Mouse (Mus musculus) forebrain, postnatal 0 days (tissue): ENCODE data around the gene Ogfod2. TPM values are rescaled to one million over a fixed set of nuclear protein-coding genes. Genes with fewer than 3 reads are reported as not detected.
A peak's percentile ranks its signal among the peaks of the same experiment; 100 is the strongest.

ENCODE experiments used
- ATAC-seq: fragments of 200-750 bp; cut with Nextera tagmentation; 2 replicates; pipeline ENCODE4 v1.8.0; 2017; ENCODE audit warnings: mild to moderate bottlenecking, moderate library complexity
- DNase-seq: peaks from one replicate; pipeline ENCODE4 v3.0.0-alpha.2; 2015
- H3K27ac ChIP-seq: fragments of 300-500 bp; sonication (generic); 2 replicates; pipeline ENCODE4 v1.5.1; 2014; ENCODE audit warnings: low read depth, mild to moderate bottlenecking, antibody characterized with exemption, low read length, moderate library complexity, mixed read lengths
- H3K27me3 ChIP-seq: fragments of 300-500 bp; sonication (generic); 2 replicates; pipeline ENCODE4 v1.6.1; 2014; ENCODE audit warnings: mild to moderate bottlenecking, low read length, mixed read lengths; ENCODE audit not compliant: insufficient read depth
- H3K36me3 ChIP-seq: fragments of 300-500 bp; sonication (generic); 2 replicates; pipeline ENCODE4 v1.6.1; 2014; ENCODE audit warnings: mild to moderate bottlenecking, moderate library complexity; ENCODE audit not compliant: insufficient read depth
- H3K4me1 ChIP-seq: fragments of 300-500 bp; sonication (generic); 2 replicates; pipeline ENCODE4 v1.6.1; 2014; ENCODE audit warnings: antibody characterized with exemption; ENCODE audit not compliant: insufficient read depth
- H3K4me2 ChIP-seq: fragments of 300-500 bp; sonication (generic); 2 replicates; pipeline ENCODE4 v1.6.1; 2014; ENCODE audit warnings: low read depth, mild to moderate bottlenecking, moderate library complexity
- H3K4me3 ChIP-seq: fragments of 300-500 bp; sonication (generic); 2 replicates; pipeline ENCODE4 v1.5.1; 2014; ENCODE audit warnings: low read depth, low read length, mixed read lengths
- H3K9ac ChIP-seq: fragments of 300-500 bp; sonication (generic); 2 replicates; pipeline ENCODE4 v1.6.1; 2014; ENCODE audit warnings: mild to moderate bottlenecking
- H3K9me3 ChIP-seq: fragments of 300-500 bp; sonication (generic); 2 replicates; pipeline ENCODE4 v1.6.1; 2016; ENCODE audit warnings: low read length
- CTCF ChIP-seq: sonication (generic); IDR thresholded peaks from 2 replicates; pipeline ENCODE4 v1.5.1; 2016; ENCODE audit warnings: antibody characterized with exemption, control low read depth, low read depth
- WGBS: fragments of 180-500 bp; shearing (Covaris S2); extraction: QIAGEN DNeasy Blood & Tissue Kit; methylation state at CpG from one replicate; pipeline ENCODE4 v1.1.7; 2014; 5-methylcytosine and 5-hydroxymethylcytosine counted together
- polyA plus RNA-seq: library from polyadenylated mRNA; unstranded; fragments of >200 nt; fragmentation: Nextera tagmentation; extraction: Ambion mirVana; gene quantifications from 2 replicates; pipeline ENCODE4 v1.2.1, GENCODE M21; 2015
- total RNA-seq: library from RNA; depleted of rRNA; stranded (reverse); fragments of >200 nt; gene quantifications from 2 replicates; pipeline ENCODE4 v1.2.3, GENCODE M21; 2014

The Ogfod2 gene
- total and polyA plus RNA-seq, 2 experiments from 2014 or later: 40.7 to 56.0 TPM

DNA sequence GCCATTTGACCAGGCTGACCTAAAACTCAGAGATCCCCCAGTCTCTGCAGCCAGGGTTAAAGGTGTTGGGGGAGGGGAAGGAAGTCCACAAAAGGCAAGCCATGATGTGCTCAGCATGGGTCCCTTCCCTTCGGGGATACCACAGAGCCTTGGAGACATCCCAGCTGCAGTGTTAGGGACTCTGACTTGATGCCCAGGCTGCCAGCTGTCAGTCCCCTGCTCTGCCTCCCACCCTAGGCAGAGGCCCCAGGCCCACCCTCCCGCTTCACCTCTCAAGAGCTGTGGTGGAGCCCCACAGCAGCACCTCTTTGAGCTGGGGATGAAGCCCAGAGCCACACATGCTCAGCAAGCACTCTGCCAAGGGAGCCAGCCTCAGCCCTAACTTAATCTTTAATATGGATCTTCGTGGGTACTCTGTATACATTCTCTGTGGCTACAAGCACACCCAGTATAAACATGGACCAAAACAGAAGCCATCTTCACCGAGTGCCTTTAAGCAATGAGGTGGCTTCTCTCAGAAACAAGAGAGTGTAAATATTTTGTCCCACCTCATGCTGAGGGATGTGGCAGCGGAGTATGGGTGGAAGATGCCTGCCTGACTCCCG is 34.1 kb upstream of the Ogfod2 start:
- no peak for TF ChIP-seq CTCF
- H3K36me3 ChIP-seq: no peaks in the 10 kb centered on the region; the same call in 1 of the 2 replicates
- H3K27ac ChIP-seq: peak overlapping the region; percentile 75
- WGBS: 45% methylated on average over 6 of the region's 6 CpGs
- H3K9ac ChIP-seq: 0 out of 2 replicates have a peak overlapping the region, but pooled peaks have one; percentile 22
- DNase-seq: peak; percentile 13
- H3K9me3 ChIP-seq: no peaks in the 10 kb centered on the region
- ATAC-seq: no peak
- no peak overlapping the region for H3K4me3 ChIP-seq
- H3K4me2 ChIP-seq: 0 out of 2 replicates have a peak overlapping the region, but pooled peaks have one; percentile 6
- no peaks in the 10 kb centered on the region for H3K27me3 ChIP-seq
- H3K4me1 ChIP-seq: peaks cover 9% of the 10 kb centered on the region; the same call in 1 of the 2 replicates

DNA sequence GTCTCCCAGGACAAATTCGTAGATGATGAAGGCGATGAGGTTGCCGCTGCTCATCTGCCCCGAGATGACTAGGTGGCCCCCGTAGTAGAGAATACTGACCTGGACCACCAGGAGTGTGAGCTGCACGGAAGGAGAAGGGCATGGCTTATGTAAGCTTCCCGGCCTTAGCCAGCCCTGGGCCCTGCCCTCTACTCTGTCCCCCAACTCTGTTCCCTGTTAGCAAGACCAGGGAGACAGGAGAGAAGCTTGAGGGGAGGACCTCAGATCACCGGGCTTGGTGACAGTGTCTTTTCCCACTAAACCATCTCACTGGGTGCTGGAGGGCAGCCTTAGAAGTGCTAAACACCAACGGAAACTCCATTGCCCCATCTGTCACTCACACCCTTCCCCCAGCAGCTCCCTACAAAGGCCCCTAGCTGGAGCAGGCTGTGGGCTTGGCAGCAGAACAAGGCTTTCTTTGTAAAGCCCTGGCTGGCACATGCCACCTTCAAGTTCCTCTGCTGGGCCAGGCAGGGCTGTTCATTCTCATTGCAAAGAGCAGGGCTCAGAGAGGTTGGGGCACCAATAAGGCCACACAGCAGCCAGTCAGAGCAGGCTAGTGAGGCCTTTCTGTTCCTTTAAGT is 33.2 kb upstream of the Ogfod2 start:
- no peaks in the 10 kb centered on the region for H3K9me3 ChIP-seq
- H3K4me2 ChIP-seq: no peak overlapping the region
- TF ChIP-seq CTCF: no peak
- no peaks in the 10 kb centered on the region; the same call in 1 of the 2 replicates for H3K36me3 ChIP-seq
- no peak overlapping the region for H3K4me3 ChIP-seq
- H3K27me3 ChIP-seq: no peaks in the 10 kb centered on the region
- DNase-seq (peak; percentile 86), ATAC-seq (peak; percentile 94)
- H3K4me1 ChIP-seq: peaks cover 9% of the 10 kb centered on the region; the same call in 1 of the 2 replicates
- peak overlapping the region; percentile 75 for H3K27ac ChIP-seq
- WGBS: 33% methylated on average over 9 of the region's 9 CpGs
- peak overlapping the region; percentile 22; the same call in 1 of the 2 replicates for H3K9ac ChIP-seq

DNA sequence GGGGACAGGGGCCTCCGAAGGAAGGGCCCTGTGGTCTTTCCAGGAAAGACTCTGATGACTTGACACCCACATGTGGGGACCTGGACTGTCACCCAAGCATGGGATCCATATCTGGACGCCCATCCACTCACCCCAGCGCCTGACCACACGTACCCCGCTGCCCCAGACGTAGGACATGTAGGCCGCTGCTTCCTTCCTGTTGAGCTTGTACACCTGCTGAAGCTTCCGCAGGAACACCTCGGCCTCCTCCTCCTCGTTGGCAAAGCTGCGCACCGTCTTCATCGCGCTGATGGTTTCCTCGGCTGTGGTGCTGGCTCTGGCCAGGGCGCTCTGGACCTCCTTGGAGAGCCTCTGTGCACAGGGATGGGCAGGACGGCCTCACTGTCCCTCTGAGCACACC is 32.2 kb upstream of the Ogfod2 start:
- DNase-seq: no peak
- no peak overlapping the region for H3K4me3 ChIP-seq

DNA sequence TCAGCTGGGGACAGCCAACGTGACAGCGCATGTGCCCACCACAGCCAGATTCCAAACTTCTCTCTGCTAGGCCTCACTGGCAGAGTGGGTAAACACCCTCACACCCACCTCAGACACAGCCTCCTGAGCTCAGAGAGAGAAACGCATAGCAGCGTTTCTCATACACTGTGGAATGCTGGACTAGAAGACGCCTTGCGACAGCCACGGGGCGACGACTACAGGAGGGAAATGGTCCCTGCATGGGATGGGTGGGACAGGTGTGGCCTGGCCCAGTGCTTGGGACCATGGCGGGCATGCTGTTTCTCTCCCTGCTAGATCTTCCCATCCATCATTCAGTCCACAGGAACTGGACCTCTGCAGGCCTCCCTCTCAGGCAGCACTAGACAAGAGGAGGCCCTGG is 29.6 kb upstream of the Ogfod2 start:
- H3K27me3 ChIP-seq: no peaks in the 10 kb centered on the region
- DNase-seq (no peak), ATAC-seq (no peak)
- H3K4me3 ChIP-seq: no peak overlapping the region
- peaks cover 9% of the 10 kb centered on the region; the same call in 1 of the 2 replicates for H3K4me1 ChIP-seq
- no peak overlapping the region for H3K9ac ChIP-seq
- 88% methylated on average over 10 of the region's 10 CpGs for WGBS
- no peak overlapping the region for H3K27ac ChIP-seq
- no peaks in the 10 kb centered on the region for H3K9me3 ChIP-seq
- H3K36me3 ChIP-seq: no peaks in the 10 kb centered on the region
- no peak for TF ChIP-seq CTCF
- no peak overlapping the region for H3K4me2 ChIP-seq

More for the DNA sequence above, 32.2 kb upstream of the Ogfod2 start:
- H3K27me3 ChIP-seq: no peaks in the 10 kb centered on the region
- H3K9ac ChIP-seq: no peak overlapping the region
- ATAC-seq: no peak
- no peak overlapping the region for H3K27ac ChIP-seq
- peaks cover 9% of the 10 kb centered on the region; the same call in 1 of the 2 replicates for H3K4me1 ChIP-seq
- H3K36me3 ChIP-seq: no peaks in the 10 kb centered on the region; the same call in 1 of the 2 replicates
- WGBS: 94% methylated on average over 17 of the region's 17 CpGs
- TF ChIP-seq CTCF: no peak
- no peak overlapping the region for H3K4me2 ChIP-seq
- no peaks in the 10 kb centered on the region for H3K9me3 ChIP-seq

DNA sequence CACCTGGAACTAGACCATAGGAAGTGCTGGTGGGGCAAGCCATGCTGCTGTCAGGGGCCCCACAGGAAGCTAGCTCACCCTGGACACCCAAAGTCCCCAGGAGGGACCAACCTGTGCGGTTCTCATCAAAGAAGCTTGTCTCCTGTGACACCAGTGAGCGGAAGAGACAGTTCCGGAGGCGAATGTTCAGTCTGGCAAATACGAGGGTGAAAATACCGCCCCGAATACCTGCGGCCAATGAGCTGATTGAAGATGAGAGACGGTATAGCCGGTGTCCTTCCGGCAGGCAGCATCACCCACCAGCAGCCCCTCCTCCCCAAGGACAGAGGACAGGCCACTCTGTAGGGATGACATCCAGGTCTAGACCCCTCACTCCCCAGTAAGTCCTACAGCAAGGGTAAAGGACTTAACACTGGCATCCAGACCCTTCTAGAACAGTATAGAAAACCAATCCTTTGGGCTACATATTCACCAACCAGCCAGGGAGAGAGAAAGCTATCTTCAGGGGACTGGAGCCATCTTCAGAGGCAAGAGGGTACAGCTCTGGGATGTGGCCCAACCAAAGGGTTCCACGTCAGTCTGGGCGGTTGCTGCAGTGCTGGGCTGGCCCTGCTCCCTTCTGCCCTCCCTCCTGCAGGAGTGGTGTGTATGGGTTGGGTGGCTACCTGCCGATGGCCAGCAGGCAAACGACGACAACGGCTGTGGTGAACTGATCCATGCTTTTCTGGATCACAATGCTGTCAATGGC is 29.0 kb upstream of the Ogfod2 start:
- Histone ChIP-seq H3K4me3 (no peak overlapping the region), H3K4me2 (no peak overlapping the region), H3K27me3 (no peaks in the 10 kb centered on the region), H3K36me3 (no peaks in the 10 kb centered on the region), H3K27ac (no peak overlapping the region), H3K4me1 (peaks cover 9% of the 10 kb centered on the region; the same call in 1 of the 2 replicates), H3K9ac (no peak overlapping the region), H3K9me3 (no peaks in the 10 kb centered on the region)
- no peak for TF ChIP-seq CTCF
- 89% methylated on average over 17 of the region's 17 CpGs for WGBS
- no peak for ATAC-seq
- no peak for DNase-seq

DNA sequence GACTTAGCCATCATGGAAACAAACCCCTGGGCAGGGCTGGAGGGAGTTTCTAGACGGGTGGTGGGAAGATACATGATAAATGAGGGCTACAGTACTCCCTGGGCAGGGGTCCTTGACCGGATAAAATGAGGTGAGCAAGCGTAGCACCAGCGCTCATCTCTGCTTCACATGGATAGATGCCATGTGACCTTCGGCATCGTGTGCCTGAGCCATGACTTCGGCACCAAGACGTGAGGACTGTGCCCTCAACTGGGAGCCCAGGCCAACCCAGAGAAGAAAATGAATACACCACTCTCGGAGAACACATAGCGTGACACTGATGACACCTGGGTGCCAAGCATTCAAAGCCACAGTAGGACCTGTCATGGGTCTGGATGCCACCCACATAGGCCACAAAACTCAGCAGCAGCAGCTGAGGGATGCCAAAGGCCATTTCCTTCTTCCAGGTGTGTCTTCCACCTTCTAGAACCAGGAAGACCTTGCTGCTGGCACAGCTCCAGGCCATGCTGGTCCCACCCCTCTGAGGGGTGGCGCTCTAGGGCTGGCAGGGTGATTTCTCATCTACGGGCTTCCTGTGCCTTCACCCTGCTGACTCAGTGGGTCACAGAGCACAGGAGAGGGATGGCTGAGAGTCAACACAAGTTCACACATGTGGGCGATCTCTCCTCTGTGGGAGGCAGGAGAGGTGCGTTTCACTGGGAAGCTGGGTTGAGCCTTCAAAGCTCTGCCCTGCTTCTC is 28.1 kb upstream of the Ogfod2 start:
- ATAC-seq: no peak
- no peaks in the 10 kb centered on the region for H3K36me3 ChIP-seq
- no peak overlapping the region for H3K4me3 ChIP-seq
- H3K27me3 ChIP-seq: no peaks in the 10 kb centered on the region
- no peak overlapping the region for H3K4me2 ChIP-seq
- no peak for DNase-seq
- H3K9ac ChIP-seq: no peak overlapping the region
- H3K4me1 ChIP-seq: peaks cover 5% of the 10 kb centered on the region; the same call in 1 of the 2 replicates
- no peak for TF ChIP-seq CTCF
- no peak overlapping the region for H3K27ac ChIP-seq
- no peaks in the 10 kb centered on the region for H3K9me3 ChIP-seq
- WGBS: 89% methylated on average over 14 of the region's 14 CpGs
